Mouse (Mus musculus) stomach, postnatal 0 days (tissue): ENCODE results near the gene Hand1. TPM values are rescaled to one million over a fixed set of nuclear protein-coding genes. Genes with fewer than 3 reads are reported as not detected.
"Not testable (repeated sequence)": the region's sequence is repeated elsewhere in the genome, so short reads cannot be mapped to it uniquely, and the experiment has no call there.

Experiments
- ATAC-seq: fragments of 200-750 bp; cut with Nextera tagmentation; 2 replicates; pipeline ENCODE4 v1.8.0; 2017; ENCODE audit not compliant: low FRiP score, low TSS enrichment
- DNase-seq: peaks from one replicate; pipeline ENCODE4 v3.0.0-alpha.2; 2016; ENCODE audit warnings: low spot score
- H3K27ac ChIP-seq: fragments of 300-500 bp; sonication (generic); replicated peaks from 2 replicates; pipeline ENCODE4 v1.5.1; 2014; ENCODE audit warnings: mild to moderate bottlenecking, control low read depth
- H3K27me3 ChIP-seq: fragments of 300-500 bp; sonication (generic); 2 replicates; pipeline ENCODE4 v1.6.1; 2014; ENCODE audit warnings: low read length; ENCODE audit not compliant: control insufficient read depth, insufficient read depth
- H3K36me3 ChIP-seq: fragments of 300-500 bp; sonication (generic); 2 replicates; pipeline ENCODE4 v1.6.1; 2014; ENCODE audit warnings: low read length, mixed read lengths; ENCODE audit not compliant: control insufficient read depth, insufficient read depth
- H3K4me1 ChIP-seq: fragments of 300-500 bp; sonication (generic); replicated peaks from 2 replicates; pipeline ENCODE4 v1.6.1; 2014; ENCODE audit warnings: antibody characterized with exemption; ENCODE audit not compliant: control insufficient read depth, insufficient read depth
- H3K4me2 ChIP-seq: fragments of 300-500 bp; sonication (generic); replicated peaks from 2 replicates; pipeline ENCODE4 v1.6.1; 2014; ENCODE audit warnings: low read depth, mild to moderate bottlenecking, control low read depth, moderate library complexity
- H3K4me3 ChIP-seq: fragments of 300-500 bp; sonication (generic); 2 replicates; pipeline ENCODE4 v1.5.1; 2014; ENCODE audit warnings: low read depth, low read length, control low read depth
- H3K9ac ChIP-seq: fragments of 300-500 bp; sonication (generic); 2 replicates; pipeline ENCODE4 v1.6.1; 2014; ENCODE audit warnings: mild to moderate bottlenecking, low read length, control low read depth, mixed read lengths
- H3K9me3 ChIP-seq: fragments of 300-500 bp; sonication (generic); 2 replicates; pipeline ENCODE4 v1.6.1; 2016; ENCODE audit warnings: low read length; ENCODE audit not compliant: control insufficient read depth
- CTCF ChIP-seq: IDR thresholded peaks from 2 replicates; pipeline ENCODE4 v1.5.1; 2016; ENCODE audit warnings: antibody characterized with exemption, low read depth, mild to moderate bottlenecking, moderate library complexity
- EP300 ChIP-seq: optimal IDR thresholded peaks from 2 replicates; pipeline ENCODE3; 2016; ENCODE audit warnings: antibody characterized with exemption
- WGBS: fragments of 180-500 bp; shearing (Covaris S2); extraction: QIAGEN DNeasy Blood & Tissue Kit; methylation state at CpG from one replicate; pipeline ENCODE4 v1.1.7; 2014; 5-methylcytosine and 5-hydroxymethylcytosine counted together
- polyA plus RNA-seq: library from polyadenylated mRNA; unstranded; fragments of >200 nt; fragmentation: Nextera tagmentation; extraction: Ambion mirVana; gene quantifications from 2 replicates; pipeline ENCODE4 v1.2.1, GENCODE M21; 2015

Hand1 gene
- polyA plus RNA-seq, 1 experiment from 2014 or later, result 0.12 TPM

GRCm38 (mm10) chr11:57862088-57862487 lies 29.5 kb upstream of the Hand1 start:
- Histone ChIP-seq H3K36me3 (no peaks in the 10 kb centered on the region), H3K4me3 (no peak overlapping the region), H3K27me3 (no peaks in the 10 kb centered on the region), H3K27ac (no peak overlapping the region), H3K4me1 (no peaks in the 10 kb centered on the region), H3K4me2 (no peak overlapping the region), H3K9ac (no peak overlapping the region), H3K9me3 (no peaks in the 10 kb centered on the region)
- no peak for TF ChIP-seq CTCF
- no peak for TF ChIP-seq EP300
- DNase-seq (no peak), ATAC-seq (no peak)
- WGBS, result 80% methylated on average over 7 of the region's 7 CpGs

- Histone ChIP-seq H3K9ac (no peak overlapping the region), H3K36me3 (no peaks in the 10 kb centered on the region), H3K4me1 (no peaks in the 10 kb centered on the region), H3K4me2 (no peak overlapping the region), H3K27me3 (no peaks in the 10 kb centered on the region), H3K9me3 (no peaks in the 10 kb centered on the region), H3K27ac (no peak overlapping the region), H3K4me3 (no peak overlapping the region)
- no peak for TF ChIP-seq EP300
- no peak for TF ChIP-seq CTCF
- WGBS, result 42% methylated on average over 4 of the region's 4 CpGs
- ATAC-seq, result no peak
- no peak for DNase-seq
Measured at GRCm38 (mm10) chr11:57857709-57858108, 25.1 kb upstream of the Hand1 start.

- Histone ChIP-seq H3K9ac (no peak overlapping the region), H3K9me3 (no peaks in the 10 kb centered on the region), H3K27ac (no peak overlapping the region), H3K4me1 (no peaks in the 10 kb centered on the region), H3K27me3 (no peaks in the 10 kb centered on the region), H3K36me3 (no peaks in the 10 kb centered on the region), H3K4me2 (no peak overlapping the region), H3K4me3 (no peak overlapping the region)
- ATAC-seq, result no peak
- DNase-seq, result no peak
- TF ChIP-seq CTCF, result no peak
- TF ChIP-seq EP300, result no peak
- WGBS, result 64% methylated on average over 6 of the region's 6 CpGs
Measured at GRCm38 (mm10) chr11:57853571-57853970, 21.0 kb upstream of the Hand1 start.

- Histone ChIP-seq H3K27me3 (no peaks in the 10 kb centered on the region), H3K9me3 (no peaks in the 10 kb centered on the region), H3K27ac (no peak overlapping the region), H3K9ac (no peak overlapping the region), H3K36me3 (no peaks in the 10 kb centered on the region), H3K4me3 (no peak overlapping the region), H3K4me1 (no peaks in the 10 kb centered on the region), H3K4me2 (no peak overlapping the region)
- ATAC-seq, result no peak
- DNase-seq, result no peak
- no peak for TF ChIP-seq EP300
- no peak for TF ChIP-seq CTCF
- 32% methylated on average over 3 of the region's 3 CpGs for WGBS
Measured at GRCm38 (mm10) chr11:57850931-57851330, 18.3 kb upstream of the Hand1 start.

GRCm38 (mm10) chr11:57850298-57850697 lies 17.7 kb upstream of the Hand1 start:
- no peak overlapping the region for H3K9ac ChIP-seq
- TF ChIP-seq CTCF, result no peak
- no peak for TF ChIP-seq EP300
- WGBS, result 43% methylated on average over 7 of the region's 7 CpGs
- ATAC-seq (no peak), DNase-seq (no peak)
- no peaks in the 10 kb centered on the region for H3K36me3 ChIP-seq
- no peaks in the 10 kb centered on the region for H3K9me3 ChIP-seq
- H3K27ac ChIP-seq, result no peak overlapping the region
- no peaks in the 10 kb centered on the region for H3K27me3 ChIP-seq
- no peak overlapping the region for H3K4me2 ChIP-seq
- no peaks in the 10 kb centered on the region for H3K4me1 ChIP-seq
- H3K4me3 ChIP-seq, result no peak overlapping the region

- no peaks in the 10 kb centered on the region for H3K4me1 ChIP-seq
- 60% methylated on average over 7 of the region's 7 CpGs for WGBS
- no peaks in the 10 kb centered on the region for H3K36me3 ChIP-seq
- no peaks in the 10 kb centered on the region for H3K9me3 ChIP-seq
- H3K27ac ChIP-seq, result no peak overlapping the region
- TF ChIP-seq EP300, result no peak
- TF ChIP-seq CTCF, result no peak
- H3K4me3 ChIP-seq, result no peak overlapping the region
- DNase-seq (no peak), ATAC-seq (no peak)
- no peaks in the 10 kb centered on the region; the same call in 1 of the 2 replicates for H3K27me3 ChIP-seq
- H3K9ac ChIP-seq, result no peak overlapping the region
- no peak overlapping the region for H3K4me2 ChIP-seq
Measured at GRCm38 (mm10) chr11:57847396-57847795, 14.8 kb upstream of the Hand1 start.

GRCm38 (mm10) chr11:57846421-57847363 lies 14.1 kb upstream of the Hand1 start:
- 75% methylated on average over 8 of the region's 9 CpGs for WGBS

More at GRCm38 (mm10) chr11:57846421-57847363, 14.1 kb upstream of the Hand1 start:
- not testable (repeated sequence) for H3K4me2 ChIP-seq, H3K4me1 ChIP-seq, ATAC-seq, H3K36me3 ChIP-seq, H3K27me3 ChIP-seq, DNase-seq, H3K27ac ChIP-seq, H3K9ac ChIP-seq, H3K4me3 ChIP-seq, H3K9me3 ChIP-seq
